Mouse (Mus musculus): ENCODE measurements around the gene Upk3bl. TPM values are rescaled to one million over a fixed set of nuclear protein-coding genes. Genes with fewer than 3 reads are reported as not detected.

Gene Upk3bl
- polyA plus RNA-seq, 1 experiment from 2014 or later, result 62.4 TPM

DNA sequence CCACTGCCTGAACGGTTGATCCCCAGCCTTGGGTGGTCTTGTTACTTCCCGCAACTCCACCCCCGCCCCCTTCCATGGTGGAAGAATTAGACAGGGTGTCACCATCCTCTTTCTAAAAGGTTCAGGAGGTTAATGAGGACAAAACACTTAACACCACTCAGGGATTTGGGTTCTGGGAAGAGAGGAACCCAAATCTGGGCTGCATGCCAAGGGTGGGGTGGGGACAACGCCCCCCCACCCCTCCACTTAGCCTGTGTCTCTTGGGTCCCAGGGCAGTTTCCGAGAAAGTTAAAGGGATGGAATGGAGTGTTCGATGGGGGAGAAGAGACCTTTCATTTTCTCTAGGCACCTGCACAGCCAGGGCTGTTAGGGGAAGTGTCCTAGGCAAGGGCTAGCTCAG lies 18.8 kb downstream of the Upk3bl start:
- Histone ChIP-seq H3K27me3 (ENCODE audit: control insufficient read depth, insufficient read depth, low read length) (no peaks in the 10 kb centered on the region), H3K4me2 (replicated peaks; ENCODE audit: low read depth, low read length) (no peak overlapping the region), H3K27ac (ENCODE audit: low read length) (no peak overlapping the region), H3K4me1 (ENCODE audit: control insufficient read depth, insufficient read depth, low read length) (0 out of 2 replicates have a peak, but pooled peaks cover 6% of the 10 kb centered on the region), H3K9ac (replicated peaks; ENCODE audit: low read depth, low read length) (no peak overlapping the region), H3K9me3 (ENCODE audit: control insufficient read depth, low read depth, low read length) (no peaks in the 10 kb centered on the region), H3K36me3 (ENCODE audit: control insufficient read depth, insufficient read depth, low read length) (no peaks in the 10 kb centered on the region), H3K4me3 (ENCODE audit: low read depth, low read length) (no peak overlapping the region)
- ATAC-seq (ENCODE audit: insufficient number of reproducible peaks, insufficient read depth, low FRiP score, low read depth), result no peak
- WGBS, result 48% methylated on average over 6 of the region's 6 CpGs

DNA sequence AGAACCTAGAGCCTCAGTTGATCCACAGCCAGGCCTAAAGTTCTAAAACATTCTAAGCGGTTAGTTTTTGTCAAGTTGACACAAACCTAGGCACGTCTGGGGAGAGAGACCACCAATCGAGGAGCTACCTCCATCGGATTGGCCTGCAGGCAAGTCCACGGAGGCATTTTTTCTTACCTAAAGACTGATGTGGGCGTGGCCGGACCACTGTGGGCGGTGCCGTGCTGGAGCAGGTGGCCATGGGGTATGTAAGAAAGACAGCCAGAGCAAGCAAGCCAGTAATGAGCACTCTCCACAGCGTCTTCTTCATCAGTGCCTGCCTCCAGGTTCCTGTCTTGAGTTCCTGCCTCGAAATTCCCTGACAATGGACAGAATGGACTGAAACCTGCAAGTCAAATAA lies 19.2 kb downstream of the Upk3bl start:
- Histone ChIP-seq H3K4me1 (ENCODE audit: control insufficient read depth, insufficient read depth, low read length) (0 out of 2 replicates have a peak, but pooled peaks cover 6% of the 10 kb centered on the region), H3K27me3 (ENCODE audit: control insufficient read depth, insufficient read depth, low read length) (no peaks in the 10 kb centered on the region), H3K4me3 (ENCODE audit: low read depth, low read length) (no peak overlapping the region), H3K9ac (replicated peaks; ENCODE audit: low read depth, low read length) (no peak overlapping the region), H3K36me3 (ENCODE audit: control insufficient read depth, insufficient read depth, low read length) (no peaks in the 10 kb centered on the region), H3K9me3 (ENCODE audit: control insufficient read depth, low read depth, low read length) (no peaks in the 10 kb centered on the region), H3K27ac (ENCODE audit: low read length) (no peak overlapping the region), H3K4me2 (replicated peaks; ENCODE audit: low read depth, low read length) (no peak overlapping the region)
- WGBS, result 64% methylated on average over 11 of the region's 11 CpGs
- ATAC-seq (ENCODE audit: insufficient number of reproducible peaks, insufficient read depth, low FRiP score, low read depth), result no peak

DNA sequence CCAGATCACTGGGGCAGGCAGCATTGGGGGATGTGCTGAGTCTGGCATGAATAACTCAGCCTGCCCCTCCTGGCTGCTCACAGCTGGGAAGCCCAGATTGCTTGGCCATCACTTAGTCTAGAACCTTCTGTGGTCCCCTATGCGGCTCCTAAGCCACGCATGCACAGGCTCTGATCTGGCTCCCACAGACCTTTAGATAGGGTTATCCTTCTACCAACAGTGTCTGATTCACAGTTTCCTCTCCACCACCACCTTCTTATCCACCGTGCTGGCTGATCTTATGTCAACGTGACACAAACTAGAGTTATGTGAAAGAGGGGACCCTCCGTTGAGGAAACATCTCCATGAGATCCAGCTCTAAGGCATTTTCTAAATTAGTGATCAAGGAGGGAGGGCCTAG lies 20.8 kb downstream of the Upk3bl start:
- no peak overlapping the region for H3K9ac ChIP-seq (replicated peaks; ENCODE audit: low read depth, low read length)

DNA sequence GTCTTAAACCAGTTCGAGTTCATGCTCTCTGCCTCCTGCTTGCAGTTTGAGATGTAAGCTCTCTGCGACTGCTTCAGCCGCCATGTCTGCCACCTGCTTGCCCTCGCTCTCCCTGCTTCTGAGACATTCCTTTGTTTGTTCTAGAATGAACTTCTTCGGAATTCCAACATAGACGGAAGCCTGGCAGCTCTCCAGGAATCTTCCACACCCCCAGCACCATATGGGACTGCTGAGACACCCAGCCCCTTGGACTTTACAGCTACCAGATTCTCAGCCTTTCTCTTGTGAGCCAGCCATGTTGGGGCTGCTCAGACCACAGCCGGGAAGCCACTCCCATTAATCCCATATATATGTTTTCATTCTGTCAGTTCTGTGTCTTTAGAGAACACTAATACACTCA lies 22.0 kb downstream of the Upk3bl start:
- Histone ChIP-seq H3K9ac (replicated peaks; ENCODE audit: low read depth, low read length) (no peak overlapping the region), H3K4me2 (replicated peaks; ENCODE audit: low read depth, low read length) (no peak overlapping the region), H3K27ac (ENCODE audit: low read length) (no peak overlapping the region; the same call in 1 of the 2 replicates), H3K4me3 (ENCODE audit: low read depth, low read length) (no peak overlapping the region), H3K27me3 (ENCODE audit: control insufficient read depth, insufficient read depth, low read length) (no peaks in the 10 kb centered on the region), H3K4me1 (ENCODE audit: control insufficient read depth, insufficient read depth, low read length) (0 out of 2 replicates have a peak, but pooled peaks cover 6% of the 10 kb centered on the region), H3K36me3 (ENCODE audit: control insufficient read depth, insufficient read depth, low read length) (no peaks in the 10 kb centered on the region), H3K9me3 (ENCODE audit: control insufficient read depth, low read depth, low read length) (no peaks in the 10 kb centered on the region)
- ATAC-seq (ENCODE audit: insufficient number of reproducible peaks, insufficient read depth, low FRiP score, low read depth), result 0 out of 2 replicates have a peak, but pooled peaks have one; percentile 20
- 20% methylated on average over 7 of the region's 7 CpGs for WGBS

More for the DNA sequence above, 20.8 kb downstream of the Upk3bl start:
- H3K9me3 ChIP-seq (ENCODE audit: control insufficient read depth, low read depth, low read length), result no peaks in the 10 kb centered on the region
- H3K27me3 ChIP-seq (ENCODE audit: control insufficient read depth, insufficient read depth, low read length), result no peaks in the 10 kb centered on the region
- WGBS, result 92% methylated on average over 5 of the region's 5 CpGs
- no peak overlapping the region for H3K27ac ChIP-seq (ENCODE audit: low read length)
- no peaks in the 10 kb centered on the region for H3K36me3 ChIP-seq (ENCODE audit: control insufficient read depth, insufficient read depth, low read length)
- 0 out of 2 replicates have a peak, but pooled peaks cover 6% of the 10 kb centered on the region for H3K4me1 ChIP-seq (ENCODE audit: control insufficient read depth, insufficient read depth, low read length)
- H3K4me2 ChIP-seq (replicated peaks; ENCODE audit: low read depth, low read length), result no peak overlapping the region
- H3K4me3 ChIP-seq (ENCODE audit: low read depth, low read length), result no peak overlapping the region
- no peak for ATAC-seq (ENCODE audit: insufficient number of reproducible peaks, insufficient read depth, low FRiP score, low read depth)

DNA sequence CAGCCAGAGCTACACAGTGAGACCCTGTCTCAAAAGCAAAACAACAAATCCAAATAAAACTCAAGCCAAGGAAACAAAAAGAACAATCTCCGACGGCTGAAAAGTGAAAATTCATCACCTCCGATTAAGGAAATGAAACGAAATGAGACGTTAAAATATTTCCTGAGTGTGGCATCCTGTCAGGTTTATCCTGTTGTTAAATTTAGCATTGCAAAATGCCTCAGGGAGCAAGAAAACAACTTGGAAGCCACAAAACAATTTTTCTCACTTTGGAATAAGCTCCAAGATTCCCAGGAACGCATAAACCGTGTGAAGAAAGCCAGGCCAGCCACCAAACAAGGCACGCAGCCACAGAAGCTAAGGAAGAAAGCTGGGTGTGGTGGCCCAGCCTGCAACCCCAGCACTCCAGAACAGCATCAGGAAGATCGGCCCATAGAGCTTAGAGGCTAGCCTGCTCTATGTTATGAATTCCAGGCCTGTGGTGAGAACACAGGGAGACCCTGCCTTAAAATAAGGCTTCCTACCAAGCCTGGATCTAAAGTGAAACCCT lies 22.8 kb downstream of the Upk3bl start:
- Histone ChIP-seq H3K9me3 (ENCODE audit: control insufficient read depth, low read depth, low read length) (no peaks in the 10 kb centered on the region), H3K9ac (replicated peaks; ENCODE audit: low read depth, low read length) (no peak overlapping the region), H3K4me1 (ENCODE audit: control insufficient read depth, insufficient read depth, low read length) (0 out of 2 replicates have a peak, but pooled peaks cover 6% of the 10 kb centered on the region), H3K4me3 (ENCODE audit: low read depth, low read length) (no peak overlapping the region), H3K4me2 (replicated peaks; ENCODE audit: low read depth, low read length) (no peak overlapping the region), H3K27me3 (ENCODE audit: control insufficient read depth, insufficient read depth, low read length) (no peaks in the 10 kb centered on the region), H3K36me3 (ENCODE audit: control insufficient read depth, insufficient read depth, low read length) (no peaks in the 10 kb centered on the region), H3K27ac (ENCODE audit: low read length) (no peak overlapping the region)
- 84% methylated on average over 9 of the region's 9 CpGs for WGBS
- ATAC-seq (ENCODE audit: insufficient number of reproducible peaks, insufficient read depth, low FRiP score, low read depth), result no peak

DNA sequence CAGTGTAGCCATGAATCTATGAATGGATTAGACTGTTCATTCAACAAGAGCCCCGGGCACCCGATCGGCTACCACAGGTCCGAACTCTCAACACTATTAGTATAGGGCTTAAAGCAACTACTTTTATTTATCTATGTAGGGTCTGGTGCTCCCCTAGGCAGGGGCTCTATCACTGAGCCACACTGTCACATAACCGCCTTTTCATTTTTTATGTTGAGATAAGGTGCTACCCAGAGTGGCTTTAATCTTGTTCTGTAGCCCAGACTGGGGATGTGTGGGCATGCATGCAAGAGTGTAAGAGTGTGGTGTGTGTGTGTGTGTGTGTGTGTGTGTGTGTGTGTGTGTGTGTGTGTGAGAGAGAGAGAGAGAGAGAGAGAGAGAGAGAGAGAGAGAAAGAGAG lies 23.8 kb downstream of the Upk3bl start:
- Histone ChIP-seq H3K27ac (ENCODE audit: low read length) (no peak overlapping the region), H3K4me1 (ENCODE audit: control insufficient read depth, insufficient read depth, low read length) (peaks cover 6% of the 10 kb centered on the region; the same call in 1 of the 2 replicates), H3K9me3 (ENCODE audit: control insufficient read depth, low read depth, low read length) (no peaks in the 10 kb centered on the region), H3K4me2 (replicated peaks; ENCODE audit: low read depth, low read length) (no peak overlapping the region), H3K4me3 (ENCODE audit: low read depth, low read length) (no peak overlapping the region), H3K36me3 (ENCODE audit: control insufficient read depth, insufficient read depth, low read length) (no peaks in the 10 kb centered on the region), H3K9ac (replicated peaks; ENCODE audit: low read depth, low read length) (no peak overlapping the region), H3K27me3 (ENCODE audit: control insufficient read depth, insufficient read depth, low read length) (no peaks in the 10 kb centered on the region)
- 90% methylated on average over 5 of the region's 5 CpGs for WGBS
- no peak for ATAC-seq (ENCODE audit: insufficient number of reproducible peaks, insufficient read depth, low FRiP score, low read depth)

DNA sequence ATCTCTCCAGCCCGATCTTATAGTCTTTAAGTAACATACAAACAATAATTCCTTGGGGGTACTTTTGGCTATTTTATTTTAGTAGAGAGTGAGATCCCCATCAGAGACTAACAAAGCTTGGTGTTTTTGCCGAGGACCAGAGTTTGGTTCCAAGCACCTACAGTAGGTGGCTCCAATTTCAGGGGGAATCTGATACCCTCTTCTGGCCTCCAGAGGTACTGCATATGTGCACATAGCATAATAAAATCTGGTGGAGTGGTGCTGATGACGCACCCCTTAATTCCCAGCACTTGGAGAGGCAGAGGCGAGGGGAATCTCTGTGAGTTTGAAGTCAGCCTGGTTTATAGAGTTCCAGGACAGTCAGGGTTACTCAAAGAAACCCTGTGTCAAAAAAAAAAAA lies 28.1 kb downstream of the Upk3bl start:
- no peak overlapping the region for H3K4me2 ChIP-seq (replicated peaks; ENCODE audit: low read depth, low read length)
- no peak overlapping the region for H3K27ac ChIP-seq (ENCODE audit: low read length)
- H3K9ac ChIP-seq (replicated peaks; ENCODE audit: low read depth, low read length), result no peak overlapping the region
- no peak for ATAC-seq (ENCODE audit: insufficient number of reproducible peaks, insufficient read depth, low FRiP score, low read depth)
- WGBS, result 80% methylated on average over 4 of the region's 4 CpGs
- H3K36me3 ChIP-seq (ENCODE audit: control insufficient read depth, insufficient read depth, low read length), result no peaks in the 10 kb centered on the region
- H3K4me1 ChIP-seq (ENCODE audit: control insufficient read depth, insufficient read depth, low read length), result peaks cover 10% of the 10 kb centered on the region; the same call in 1 of the 2 replicates
- no peaks in the 10 kb centered on the region for H3K9me3 ChIP-seq (ENCODE audit: control insufficient read depth, low read depth, low read length)
- H3K4me3 ChIP-seq (ENCODE audit: low read depth, low read length), result no peak overlapping the region
- no peaks in the 10 kb centered on the region for H3K27me3 ChIP-seq (ENCODE audit: control insufficient read depth, insufficient read depth, low read length)

DNA sequence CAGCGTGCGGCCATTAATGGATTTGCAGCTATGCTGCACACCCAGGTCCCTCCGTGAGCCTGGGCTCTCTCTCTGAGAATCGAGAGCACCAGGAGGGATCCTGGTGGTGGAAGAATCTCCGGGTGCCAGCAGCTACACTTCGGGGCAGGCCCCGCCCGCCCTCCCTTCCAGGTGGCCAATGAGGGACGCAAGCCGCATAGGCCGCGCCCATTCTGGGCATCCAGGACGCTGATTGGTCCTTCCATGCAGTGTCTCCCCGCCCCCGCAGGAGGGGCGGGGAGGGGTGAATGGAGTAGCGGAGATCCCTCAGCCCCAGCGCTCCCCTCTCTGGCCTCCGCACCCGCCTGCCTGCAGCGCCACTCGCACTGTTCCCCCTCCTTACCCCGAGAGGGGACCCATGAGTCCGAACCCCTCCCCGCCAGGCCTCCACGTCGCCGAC lies 29.4 kb downstream of the Upk3bl start, which contains the start of gene Rasa4:
Gene Rasa4, plus strand, starts transcription at position 248 of the 439 bp plus-strand sequence.
- H3K9me3 ChIP-seq (ENCODE audit: control insufficient read depth, low read depth, low read length), result no peaks in the 10 kb centered on the region
- peak within 1 kb of the TSS; percentile 46 for H3K4me3 ChIP-seq (ENCODE audit: low read depth, low read length)
- H3K4me2 ChIP-seq (replicated peaks; ENCODE audit: low read depth, low read length), result peak within 1 kb of the TSS; percentile 83
- 0% methylated on average over 27 of the region's 28 CpGs for WGBS
- peaks cover 10% of the 10 kb centered on the region; the same call in 1 of the 2 replicates for H3K4me1 ChIP-seq (ENCODE audit: control insufficient read depth, insufficient read depth, low read length)
- no peaks in the 10 kb centered on the region for H3K27me3 ChIP-seq (ENCODE audit: control insufficient read depth, insufficient read depth, low read length)
- H3K36me3 ChIP-seq (ENCODE audit: control insufficient read depth, insufficient read depth, low read length), result no peaks in the 10 kb centered on the region
- H3K27ac ChIP-seq (ENCODE audit: low read length), result no peak within 1 kb of the TSS
- 0 out of 2 replicates have a peak within 1 kb of the TSS, but pooled peaks have one; percentile 30 for H3K9ac ChIP-seq (replicated peaks; ENCODE audit: low read depth, low read length)
- ATAC-seq (ENCODE audit: insufficient number of reproducible peaks, insufficient read depth, low FRiP score, low read depth), result peak; percentile 96

All from stomach, embryonic 14.5 days (tissue).